Mouse (Mus musculus) heart, postnatal 0 days (tissue): ENCODE data around the gene Hist1h2ae. TPM values are rescaled to one million over a fixed set of nuclear protein-coding genes. Genes with fewer than 3 reads are reported as not detected.

ENCODE experiments used
- ATAC-seq: fragments of 200-750 bp; cut with Nextera tagmentation; 2 replicates; pipeline ENCODE4 v1.8.0; 2017; ENCODE audit warnings: low read depth, moderate number of reproducible peaks, moderate library complexity; ENCODE audit not compliant: insufficient read depth
- DNase-seq: peaks from one replicate; pipeline ENCODE4 v3.0.0-alpha.2; 2016; ENCODE audit warnings: low spot score
- H3K27ac ChIP-seq: fragments of 300-500 bp; sonication (generic); 2 replicates; pipeline ENCODE4 v1.5.1; 2014; ENCODE audit warnings: low read depth, mild to moderate bottlenecking
- H3K27me3 ChIP-seq: fragments of 300-500 bp; sonication (generic); 2 replicates; pipeline ENCODE4 v1.6.1; 2014; ENCODE audit warnings: low read length, mixed read lengths; ENCODE audit not compliant: control insufficient read depth, insufficient read depth
- H3K36me3 ChIP-seq: fragments of 300-500 bp; sonication (generic); replicated peaks from 2 replicates; pipeline ENCODE4 v1.6.1; 2014; ENCODE audit warnings: low read length, mixed read lengths; ENCODE audit not compliant: control insufficient read depth, insufficient read depth
- H3K4me1 ChIP-seq: fragments of 300-500 bp; sonication (generic); 2 replicates; pipeline ENCODE4 v1.6.1; 2014; ENCODE audit warnings: antibody characterized with exemption; ENCODE audit not compliant: control insufficient read depth, insufficient read depth
- H3K4me2 ChIP-seq: fragments of 300-500 bp; sonication (generic); 2 replicates; pipeline ENCODE4 v1.6.1; 2014; ENCODE audit warnings: low read depth, mild to moderate bottlenecking, low read length, moderate library complexity
- H3K4me3 ChIP-seq: fragments of 300-500 bp; sonication (generic); 2 replicates; pipeline ENCODE4 v1.5.1; 2014; ENCODE audit warnings: low read depth, low read length
- H3K9ac ChIP-seq: fragments of 300-500 bp; sonication (generic); replicated peaks from 2 replicates; pipeline ENCODE4 v1.6.1; 2014; ENCODE audit warnings: low read depth, low read length, mixed read lengths
- H3K9me3 ChIP-seq: fragments of 300-500 bp; sonication (generic); replicated peaks from 2 replicates; pipeline ENCODE4 v1.6.1; 2016; ENCODE audit warnings: low read length; ENCODE audit not compliant: control insufficient read depth
- CTCF ChIP-seq: IDR thresholded peaks from 2 replicates; pipeline ENCODE4 v1.5.1; 2016; ENCODE audit warnings: antibody characterized with exemption, control low read depth, low read depth
- EP300 ChIP-seq: IDR thresholded peaks from 2 replicates; pipeline ENCODE4 v1.6.1; 2016; ENCODE audit warnings: antibody characterized with exemption, low read depth
- WGBS: fragments of 180-500 bp; shearing (Covaris S2); extraction: QIAGEN DNeasy Blood & Tissue Kit; methylation state at CpG from one replicate; pipeline ENCODE4 v1.1.7; 2014; 5-methylcytosine and 5-hydroxymethylcytosine counted together
- polyA plus RNA-seq: library from polyadenylated mRNA; unstranded; fragments of >200 nt; fragmentation: Nextera tagmentation; extraction: Ambion mirVana; gene quantifications from 2 replicates; pipeline ENCODE4 v1.2.1, GENCODE M21; 2015
- total RNA-seq: library from RNA; depleted of rRNA; stranded (reverse); fragments of >200 nt; gene quantifications from 2 replicates; pipeline ENCODE4 v1.2.3, GENCODE M21; 2014; ENCODE audit warnings: low replicate concordance; rRNA removed

Gene Hist1h2ae
- total RNA-seq (171 and 312 TPM in 2 replicates), polyA plus RNA-seq (12.1 and 14.3 TPM in 2 replicates)

- DNase-seq (peak; percentile 99), ATAC-seq (peak; percentile 87)
- peaks cover 11% of the 10 kb centered on the region; the same call in 1 of the 2 replicates for H3K4me1 ChIP-seq
- H3K4me2 ChIP-seq, result peak within 1 kb of the TSS; percentile 62
- no peaks in the 10 kb centered on the region for H3K9me3 ChIP-seq
- peak within 1 kb of the TSS; percentile 97 for H3K27ac ChIP-seq
- TF ChIP-seq EP300, result peak; percentile 74; the same call in 1 of the 2 replicates
- TF ChIP-seq CTCF, result no peak
- H3K36me3 ChIP-seq, result no peaks in the 10 kb centered on the region
- H3K4me3 ChIP-seq, result peak within 1 kb of the TSS; percentile 51
- peak within 1 kb of the TSS; percentile 69 for H3K9ac ChIP-seq
- H3K27me3 ChIP-seq, result no peaks in the 10 kb centered on the region
- WGBS, result under 1% methylated on average over 18 of the region's 18 CpGs
Observed at GRCm38 (mm10) chr13:23571022-23571503, at the start of gene Hist1h2ae, which contains the start of gene Hist1h2bg. Gene Hist1h2ae (minus strand): TSS chr13:23571220. Gene Hist1h2bg (plus strand): TSS chr13:23571396.

- no peak for ATAC-seq
- H3K4me2 ChIP-seq, result peak overlapping the region; percentile 87
- WGBS, result 53% methylated on average over 12 of the region's 12 CpGs
Observed at GRCm38 (mm10) chr13:23620056-23620732, 49.2 kb upstream of the Hist1h2ae start.

GRCm38 (mm10) chr13:23611638-23612037 is 40.6 kb upstream of the Hist1h2ae start:
- Histone ChIP-seq H3K4me3 (no peak overlapping the region), H3K36me3 (no peaks in the 10 kb centered on the region), H3K9ac (no peak overlapping the region), H3K4me2 (no peak overlapping the region), H3K9me3 (no peaks in the 10 kb centered on the region), H3K4me1 (no peaks in the 10 kb centered on the region), H3K27ac (no peak overlapping the region), H3K27me3 (no peaks in the 10 kb centered on the region)
- no peak for TF ChIP-seq CTCF
- no peak for TF ChIP-seq EP300
- ATAC-seq (no peak), DNase-seq (no peak)
- 78% methylated on average over 3 of the region's 3 CpGs for WGBS

More at GRCm38 (mm10) chr13:23620056-23620732, 49.2 kb upstream of the Hist1h2ae start:
- Histone ChIP-seq H3K27ac (peak overlapping the region; percentile 93), H3K36me3 (no peaks in the 10 kb centered on the region), H3K4me3 (peak overlapping the region; percentile 59), H3K9me3 (no peaks in the 10 kb centered on the region), H3K4me1 (peaks cover 7% of the 10 kb centered on the region; the same call in 1 of the 2 replicates), H3K9ac (peak overlapping the region; percentile 86; the same call in 1 of the 2 replicates), H3K27me3 (no peaks in the 10 kb centered on the region)
- no peak for DNase-seq
- TF ChIP-seq EP300 (no peak), CTCF (no peak)

GRCm38 (mm10) chr13:23610393-23610792 is 39.4 kb upstream of the Hist1h2ae start:
- TF ChIP-seq CTCF (no peak), EP300 (no peak)
- Histone ChIP-seq H3K9ac (no peak overlapping the region), H3K4me3 (no peak overlapping the region), H3K27ac (no peak overlapping the region), H3K27me3 (no peaks in the 10 kb centered on the region), H3K4me1 (no peaks in the 10 kb centered on the region), H3K9me3 (no peaks in the 10 kb centered on the region), H3K4me2 (no peak overlapping the region), H3K36me3 (no peaks in the 10 kb centered on the region)
- ATAC-seq (no peak), DNase-seq (no peak)
- 62% methylated on average over 2 of the region's 2 CpGs for WGBS

GRCm38 (mm10) chr13:23609844-23610243 is 38.8 kb upstream of the Hist1h2ae start:
- no peak for ATAC-seq
- Histone ChIP-seq H3K36me3 (no peaks in the 10 kb centered on the region), H3K9me3 (no peaks in the 10 kb centered on the region), H3K4me3 (no peak overlapping the region), H3K27me3 (no peaks in the 10 kb centered on the region), H3K27ac (no peak overlapping the region), H3K4me1 (no peaks in the 10 kb centered on the region), H3K9ac (no peak overlapping the region), H3K4me2 (no peak overlapping the region)
- no peak for TF ChIP-seq CTCF
- no peak for TF ChIP-seq EP300
- no peak for DNase-seq
